Mouse (Mus musculus) lung, postnatal 0 days (tissue): ENCODE data around the gene Gm20824. TPM values are rescaled to one million over a fixed set of nuclear protein-coding genes. Genes with fewer than 3 reads are reported as not detected.
"Not testable (repeated sequence)": the region's sequence is repeated elsewhere in the genome, so short reads cannot be mapped to it uniquely, and the experiment has no call there.

Source experiments
- ATAC-seq: fragments of 200-750 bp; cut with Nextera tagmentation; 2 replicates; pipeline ENCODE4 v1.8.0; 2017; ENCODE audit warnings: moderate library complexity
- DNase-seq: peaks from one replicate; pipeline ENCODE4 v3.0.0-alpha.2; 2016; ENCODE audit warnings: low spot score
- H3K27ac ChIP-seq: fragments of 300-500 bp; sonication (generic); 2 replicates; pipeline ENCODE4 v1.5.1; 2014; ENCODE audit warnings: antibody characterized with exemption, mild to moderate bottlenecking, low read length, mixed read lengths
- H3K27me3 ChIP-seq: fragments of 300-500 bp; sonication (generic); replicated peaks from 2 replicates; pipeline ENCODE4 v1.6.1; 2014; ENCODE audit warnings: low read length, mixed read lengths; ENCODE audit not compliant: insufficient read depth
- H3K36me3 ChIP-seq: fragments of 300-500 bp; sonication (generic); 2 replicates; pipeline ENCODE4 v1.6.1; 2014; ENCODE audit warnings: low read length, mixed read lengths; ENCODE audit not compliant: insufficient read depth
- H3K4me1 ChIP-seq: fragments of 300-500 bp; sonication (generic); 2 replicates; pipeline ENCODE4 v1.6.1; 2014; ENCODE audit warnings: antibody characterized with exemption, low read depth, low read length, mixed read lengths; ENCODE audit not compliant: insufficient read depth
- H3K4me2 ChIP-seq: fragments of 300-500 bp; sonication (generic); replicated peaks from 2 replicates; pipeline ENCODE4 v1.6.1; 2014; ENCODE audit warnings: low read depth, mild to moderate bottlenecking, low read length, moderate library complexity, mixed read lengths
- H3K4me3 ChIP-seq: fragments of 300-500 bp; sonication (generic); 2 replicates; pipeline ENCODE4 v1.5.1; 2014; ENCODE audit warnings: low read depth, low read length
- H3K9ac ChIP-seq: fragments of 300-500 bp; sonication (generic); replicated peaks from 2 replicates; pipeline ENCODE4 v1.6.1; 2014; ENCODE audit warnings: low read depth, mild to moderate bottlenecking
- H3K9me3 ChIP-seq: fragments of 300-500 bp; sonication (generic); 2 replicates; pipeline ENCODE4 v1.6.1; 2016; ENCODE audit warnings: low read length, mixed read lengths
- WGBS: fragments of 180-500 bp; shearing (Covaris S2); extraction: QIAGEN DNeasy Blood & Tissue Kit; methylation state at CpG from one replicate; pipeline ENCODE4 v1.1.7; 2014; 5-methylcytosine and 5-hydroxymethylcytosine counted together
- polyA plus RNA-seq: library from polyadenylated mRNA; unstranded; fragments of >200 nt; fragmentation: Nextera tagmentation; extraction: Ambion mirVana; gene quantifications from 2 replicates; pipeline ENCODE4 v1.2.1, GENCODE M21; 2015

Gm20824 gene
- not detected in 2 replicates for polyA plus RNA-seq

DNA sequence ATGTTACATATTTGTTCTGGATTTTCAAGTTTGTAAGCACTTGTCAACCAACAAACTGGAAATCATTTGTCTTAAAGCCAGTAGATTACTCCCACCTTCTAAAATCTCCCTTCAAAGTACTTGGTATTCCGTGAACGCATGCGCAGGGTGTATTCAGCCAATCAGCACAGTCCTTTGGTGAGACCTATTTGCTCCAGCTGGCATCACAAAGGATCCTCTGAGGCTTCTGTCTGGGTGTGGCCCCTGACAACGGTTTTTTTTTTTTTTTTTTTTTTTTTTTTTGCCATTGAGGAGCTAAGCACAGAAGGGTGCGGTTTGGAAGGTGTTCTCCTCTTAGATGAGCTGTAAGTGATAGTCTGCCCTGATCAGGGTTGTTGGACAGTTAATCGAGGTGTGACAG lies at the start of gene Gm20824:
Gene Gm20824 (plus strand): TSS at position 301 of the 400 bp plus-strand sequence.
- not testable (repeated sequence) for H3K27ac ChIP-seq, H3K4me1 ChIP-seq, H3K4me2 ChIP-seq, ATAC-seq, H3K36me3 ChIP-seq, H3K4me3 ChIP-seq, H3K27me3 ChIP-seq, DNase-seq, H3K9me3 ChIP-seq, H3K9ac ChIP-seq
- WGBS: no CpG with 5 or more reads among the region's 6 CpGs

Other genes starting within 250 kb of the Gm20824 start
- gene Gm20825, start 186.4 kb upstream of the Gm20824 start, polyA plus RNA-seq: not detected in 2 replicates